Mouse (Mus musculus): ENCODE results near the gene 1110004F10Rik. TPM values are rescaled to one million over a fixed set of nuclear protein-coding genes. Genes with fewer than 3 reads are reported as not detected.

1110004F10Rik gene
- polyA plus RNA-seq, 1 experiment from 2014 or later: 251 TPM

DNA sequence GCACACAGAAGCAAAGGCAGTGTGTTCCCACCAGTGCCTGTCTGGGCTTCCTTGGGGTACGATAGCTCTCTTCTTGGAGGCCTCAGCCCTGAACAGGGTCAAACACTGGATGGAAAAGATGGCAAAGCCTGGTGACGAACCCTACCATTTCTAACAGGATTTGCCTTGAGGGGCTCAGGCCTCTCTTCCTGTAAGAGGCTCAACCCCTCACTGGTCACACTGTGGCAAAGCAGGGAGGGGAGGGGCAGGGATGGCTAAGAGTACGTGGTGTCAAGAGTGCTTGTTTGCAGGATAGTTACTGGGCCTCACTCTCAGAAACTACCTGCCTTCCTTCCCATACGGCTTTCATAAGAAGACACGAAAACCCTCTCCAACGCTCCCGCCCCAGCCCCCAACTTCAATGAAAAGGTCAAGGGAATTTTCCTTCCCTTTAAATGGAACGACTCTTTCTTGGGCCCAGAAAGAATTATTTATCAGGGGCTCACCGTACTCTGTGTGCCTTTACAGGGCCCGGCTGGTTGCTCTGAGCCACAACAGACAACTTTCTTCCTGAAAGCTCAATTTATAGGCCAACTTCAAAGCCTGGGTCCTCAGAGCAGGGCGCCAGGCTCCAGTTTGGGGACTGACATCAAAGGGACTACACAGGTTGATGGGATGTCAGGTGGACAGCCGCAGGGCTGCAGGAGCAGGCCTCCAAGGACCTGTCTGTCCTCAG, 76.2 kb downstream of the 1110004F10Rik start:
- no peaks in the 10 kb centered on the region for H3K27me3 ChIP-seq (ENCODE audit: insufficient read depth, low read length)
- ATAC-seq (replicated peaks; ENCODE audit: low FRiP score, low read depth): no peak

DNA sequence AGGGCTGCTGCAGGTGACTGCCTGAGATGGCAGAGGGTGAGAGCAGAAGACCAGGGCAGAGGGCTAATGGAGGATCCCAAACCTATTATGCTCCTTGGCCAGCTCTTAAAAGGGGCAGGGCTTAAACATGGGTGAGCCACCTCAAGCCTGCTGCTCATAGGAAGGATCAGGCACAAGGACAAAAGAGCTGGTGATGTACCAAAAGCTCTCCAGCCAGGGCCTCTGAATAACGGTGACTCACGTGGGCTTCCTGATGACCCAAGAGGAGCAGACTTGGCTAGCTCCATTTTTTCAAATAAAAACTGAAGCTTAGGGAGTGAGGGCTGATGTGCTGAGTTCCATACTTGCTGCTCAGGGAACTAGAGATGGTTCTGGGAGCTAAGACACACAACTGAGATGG, 76.8 kb downstream of the 1110004F10Rik start:
- no peak for TF ChIP-seq CTCF (IDR thresholded peaks at IDR 0.05; ENCODE audit: low read depth)
- Histone ChIP-seq H3K27me3 (ENCODE audit: insufficient read depth, low read length) (no peaks in the 10 kb centered on the region), H3K4me1 (replicated peaks; ENCODE audit: insufficient read depth, low read length) (no peaks in the 10 kb centered on the region), H3K4me3 (replicated peaks; ENCODE audit: low read depth, low read length) (no peak overlapping the region), H3K4me2 (ENCODE audit: low read length) (no peak overlapping the region), H3K9ac (ENCODE audit: low read depth, low read length) (no peak overlapping the region), H3K27ac (no peak overlapping the region), H3K36me3 (ENCODE audit: insufficient read depth, low read length) (no peaks in the 10 kb centered on the region), H3K9me3 (replicated peaks; ENCODE audit: low read length) (no peaks in the 10 kb centered on the region)
- no peak for DNase-seq (ENCODE audit: low spot score)
- ATAC-seq (replicated peaks; ENCODE audit: low FRiP score, low read depth): no peak
- 72% methylated on average over 2 of the region's 2 CpGs for WGBS

More for the DNA sequence above, 76.2 kb downstream of the 1110004F10Rik start:
- no peaks in the 10 kb centered on the region for H3K4me1 ChIP-seq (replicated peaks; ENCODE audit: insufficient read depth, low read length)
- H3K27ac ChIP-seq: no peak overlapping the region
- no peaks in the 10 kb centered on the region for H3K9me3 ChIP-seq (replicated peaks; ENCODE audit: low read length)
- no peaks in the 10 kb centered on the region for H3K36me3 ChIP-seq (ENCODE audit: insufficient read depth, low read length)
- no peak overlapping the region for H3K9ac ChIP-seq (ENCODE audit: low read depth, low read length)
- no peak for TF ChIP-seq CTCF (IDR thresholded peaks at IDR 0.05; ENCODE audit: low read depth)
- no peak overlapping the region for H3K4me3 ChIP-seq (replicated peaks; ENCODE audit: low read depth, low read length)
- no peak for DNase-seq (ENCODE audit: low spot score)
- no peak overlapping the region for H3K4me2 ChIP-seq (ENCODE audit: low read length)
- 51% methylated on average over 12 of the region's 12 CpGs for WGBS

DNA sequence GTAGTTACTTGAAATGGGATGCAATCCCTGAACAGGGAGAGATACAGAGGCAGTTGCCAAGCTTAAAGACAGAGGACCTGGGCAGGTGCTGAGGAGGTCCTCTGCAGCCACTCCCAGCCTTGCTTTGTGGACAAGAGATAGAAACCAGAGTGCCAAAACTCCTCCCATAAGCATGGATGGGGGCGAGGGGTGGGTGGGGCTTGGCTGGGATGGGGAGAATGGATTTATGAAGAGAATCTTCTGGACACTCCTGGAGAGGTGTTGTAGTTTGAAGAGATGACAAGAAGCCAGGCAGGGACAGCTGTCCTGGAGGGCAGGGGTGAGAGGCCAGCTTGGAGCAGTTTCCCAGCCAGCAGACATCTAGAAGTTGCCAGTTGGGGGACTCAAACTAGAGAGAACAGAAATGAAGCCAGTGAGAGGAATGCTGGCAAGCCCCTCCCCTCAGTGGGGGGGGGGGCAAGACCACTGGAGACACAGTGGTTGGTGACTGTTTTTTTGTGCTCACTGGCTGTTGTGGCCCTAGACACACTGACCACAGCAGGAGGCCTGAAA, 80.2 kb downstream of the 1110004F10Rik start:
- no peak for TF ChIP-seq CTCF (IDR thresholded peaks at IDR 0.05; ENCODE audit: low read depth)
- no peak for DNase-seq (ENCODE audit: low spot score)
- H3K4me2 ChIP-seq (ENCODE audit: low read length): no peak overlapping the region
- 90% methylated on average over 1 of the region's 1 CpGs for WGBS
- no peaks in the 10 kb centered on the region for H3K4me1 ChIP-seq (replicated peaks; ENCODE audit: insufficient read depth, low read length)
- H3K9me3 ChIP-seq (replicated peaks; ENCODE audit: low read length): no peaks in the 10 kb centered on the region
- H3K36me3 ChIP-seq (ENCODE audit: insufficient read depth, low read length): 0 out of 2 replicates have a peak, but pooled peaks cover 1% of the 10 kb centered on the region
- no peak overlapping the region for H3K27ac ChIP-seq
- no peak overlapping the region for H3K9ac ChIP-seq (ENCODE audit: low read depth, low read length)
- no peak overlapping the region for H3K4me3 ChIP-seq (replicated peaks; ENCODE audit: low read depth, low read length)
- ATAC-seq (replicated peaks; ENCODE audit: low FRiP score, low read depth): no peak
- H3K27me3 ChIP-seq (ENCODE audit: insufficient read depth, low read length): no peaks in the 10 kb centered on the region

DNA sequence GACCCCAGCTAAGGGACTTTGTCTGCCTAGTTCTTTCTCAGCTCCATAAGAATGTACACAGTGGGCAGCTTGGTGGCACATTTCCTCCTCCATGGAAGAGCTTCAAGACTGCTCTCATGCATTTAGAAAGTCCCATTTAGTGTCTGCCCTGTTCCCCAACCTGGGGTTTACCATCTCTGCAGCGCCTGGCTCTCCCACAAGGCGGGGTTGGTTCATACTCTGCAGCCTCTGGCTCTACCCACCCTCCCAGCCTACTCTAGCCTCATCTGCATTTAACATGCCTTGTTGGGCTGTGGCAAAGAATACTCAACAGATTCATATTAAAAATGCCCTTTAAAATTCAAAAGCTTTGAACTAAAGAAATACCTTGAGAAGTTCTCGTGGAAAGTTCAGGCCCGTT, 81.5 kb downstream of the 1110004F10Rik start:
- WGBS: 88% methylated on average over 4 of the region's 4 CpGs
- Histone ChIP-seq H3K36me3 (ENCODE audit: insufficient read depth, low read length) (0 out of 2 replicates have a peak, but pooled peaks cover 7% of the 10 kb centered on the region), H3K9ac (ENCODE audit: low read depth, low read length) (no peak overlapping the region), H3K4me1 (replicated peaks; ENCODE audit: insufficient read depth, low read length) (no peaks in the 10 kb centered on the region), H3K9me3 (replicated peaks; ENCODE audit: low read length) (no peaks in the 10 kb centered on the region), H3K4me2 (ENCODE audit: low read length) (no peak overlapping the region), H3K27me3 (ENCODE audit: insufficient read depth, low read length) (no peaks in the 10 kb centered on the region), H3K27ac (no peak overlapping the region), H3K4me3 (replicated peaks; ENCODE audit: low read depth, low read length) (no peak overlapping the region)
- DNase-seq (ENCODE audit: low spot score): no peak
- no peak for ATAC-seq (replicated peaks; ENCODE audit: low FRiP score, low read depth)
- no peak for TF ChIP-seq CTCF (IDR thresholded peaks at IDR 0.05; ENCODE audit: low read depth)

DNA sequence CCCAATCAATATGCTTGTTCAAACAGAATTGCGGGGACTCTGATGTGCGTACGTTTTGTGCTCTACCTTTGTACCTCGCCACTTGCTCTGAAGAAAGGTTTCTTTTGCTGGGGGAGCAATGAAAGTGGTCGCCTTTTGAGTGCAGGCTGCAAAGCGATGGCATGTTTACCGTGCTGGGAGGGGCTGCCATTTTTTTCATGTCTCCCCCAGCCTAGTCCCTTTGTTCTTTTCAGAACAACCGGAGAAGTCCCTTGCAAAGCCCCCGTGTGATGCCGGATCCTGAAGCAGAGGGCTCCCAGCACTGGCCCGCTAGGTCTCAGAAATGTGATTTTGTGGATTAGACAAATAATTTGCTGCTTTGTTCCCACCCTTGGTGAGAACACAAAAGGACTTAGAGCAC, 82.0 kb downstream of the 1110004F10Rik start:
- H3K9me3 ChIP-seq (replicated peaks; ENCODE audit: low read length): no peaks in the 10 kb centered on the region
- H3K4me3 ChIP-seq (replicated peaks; ENCODE audit: low read depth, low read length): no peak overlapping the region
- WGBS: 85% methylated on average over 11 of the region's 11 CpGs
- no peak for TF ChIP-seq CTCF (IDR thresholded peaks at IDR 0.05; ENCODE audit: low read depth)
- no peak overlapping the region for H3K4me2 ChIP-seq (ENCODE audit: low read length)
- H3K9ac ChIP-seq (ENCODE audit: low read depth, low read length): no peak overlapping the region
- no peak overlapping the region for H3K27ac ChIP-seq
- no peak for ATAC-seq (replicated peaks; ENCODE audit: low FRiP score, low read depth)
- H3K36me3 ChIP-seq (ENCODE audit: insufficient read depth, low read length): 0 out of 2 replicates have a peak, but pooled peaks cover 7% of the 10 kb centered on the region
- DNase-seq (ENCODE audit: low spot score): no peak
- H3K27me3 ChIP-seq (ENCODE audit: insufficient read depth, low read length): no peaks in the 10 kb centered on the region
- no peaks in the 10 kb centered on the region for H3K4me1 ChIP-seq (replicated peaks; ENCODE audit: insufficient read depth, low read length)

DNA sequence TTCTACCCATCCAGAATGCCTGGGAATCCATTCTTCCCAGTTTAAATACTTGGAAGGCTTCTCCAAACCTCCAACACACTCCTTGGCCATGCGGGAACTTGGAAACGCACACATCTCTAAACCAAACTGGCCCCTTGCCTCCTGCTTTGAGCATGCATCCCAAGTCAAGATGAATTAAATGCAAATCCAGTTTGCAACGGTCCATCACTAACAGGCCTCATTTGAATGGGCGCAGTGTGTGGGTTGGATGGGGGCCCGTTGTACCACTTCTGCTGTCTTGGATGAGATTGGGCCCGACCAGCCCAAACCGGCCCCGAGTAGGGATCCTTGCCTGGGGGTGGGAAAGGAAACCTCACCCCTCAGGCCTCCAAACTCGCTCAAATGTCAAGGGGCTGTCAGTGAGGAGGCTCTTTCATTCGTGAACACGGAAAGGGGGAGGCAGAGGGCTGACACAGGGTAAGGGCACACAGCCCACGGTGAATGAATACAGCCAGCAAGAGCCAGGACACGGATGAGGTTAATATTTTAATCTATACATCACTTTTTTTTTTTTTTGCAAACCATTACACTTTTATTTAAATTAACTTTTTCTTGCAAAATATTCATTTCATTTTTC, 83.9 kb downstream of the 1110004F10Rik start:
- TF ChIP-seq CTCF (IDR thresholded peaks at IDR 0.05; ENCODE audit: low read depth): no peak
- H3K4me3 ChIP-seq (replicated peaks; ENCODE audit: low read depth, low read length): no peak overlapping the region
- ATAC-seq (replicated peaks; ENCODE audit: low FRiP score, low read depth) (no peak), DNase-seq (ENCODE audit: low spot score) (no peak)
- 0 out of 2 replicates have a peak, but pooled peaks cover 7% of the 10 kb centered on the region for H3K36me3 ChIP-seq (ENCODE audit: insufficient read depth, low read length)
- no peaks in the 10 kb centered on the region for H3K9me3 ChIP-seq (replicated peaks; ENCODE audit: low read length)
- no peak overlapping the region for H3K4me2 ChIP-seq (ENCODE audit: low read length)
- 62% methylated on average over 13 of the region's 13 CpGs for WGBS
- H3K27me3 ChIP-seq (ENCODE audit: insufficient read depth, low read length): no peaks in the 10 kb centered on the region
- H3K4me1 ChIP-seq (replicated peaks; ENCODE audit: insufficient read depth, low read length): no peaks in the 10 kb centered on the region
- no peak overlapping the region for H3K27ac ChIP-seq
- no peak overlapping the region for H3K9ac ChIP-seq (ENCODE audit: low read depth, low read length)
